Mouse (Mus musculus): ENCODE data around the gene Atp1b4. TPM values are rescaled to one million over a fixed set of nuclear protein-coding genes. Genes with fewer than 3 reads are reported as not detected.

Gene Atp1b4
- not detected in 2 replicates for polyA plus RNA-seq (2012)

GRCm38 (mm10) chrX:38315884-38316283 is at the start of gene Atp1b4:
TSS of gene Atp1b4 (plus strand) at chrX:38316184.

Other genes starting within 250 kb of the Atp1b4 start
- not detected in 2 replicates for gene Rhox10, start 249.7 kb upstream of the Atp1b4 start, polyA plus RNA-seq (2012)
- gene Rhox11, start 231.0 kb upstream of the Atp1b4 start, polyA plus RNA-seq (2012): not detected in 2 replicates
- not detected in 2 replicates for gene Rhox12, start 205.3 kb upstream of the Atp1b4 start, polyA plus RNA-seq (2012)
- gene Rhox13, start 195.0 kb upstream of the Atp1b4 start, polyA plus RNA-seq (2012): not detected in 2 replicates
- 1.6 and 1.8 TPM in 2 replicates for gene Zbtb33, start 126.4 kb upstream of the Atp1b4 start, polyA plus RNA-seq (2012)
- gene Tmem255a, start 63.7 kb upstream of the Atp1b4 start, polyA plus RNA-seq (2012): 0.02 TPM in 1 of 2 replicates, not detected in the other
- 12.8 and 19.2 TPM in 2 replicates for gene Lamp2, start 140.3 kb downstream of the Atp1b4 start, polyA plus RNA-seq (2012)

Measured in megakaryocyte-erythroid progenitor cell, adult 5 weeks (primary cell).